Mouse (Mus musculus) olfactory bulb, adult 2 months (tissue): ENCODE data around the gene Faf1. TPM values are rescaled to one million over a fixed set of nuclear protein-coding genes. Genes with fewer than 3 reads are reported as not detected.

Source experiments
- H3K27ac ChIP-seq: fragments of 200-500 bp; 2 replicates; pipeline ENCODE4 v1.5.1; 2012; ENCODE audit warnings: low read depth, low read length; ENCODE audit not compliant: insufficient read depth
- H3K4me1 ChIP-seq: fragments of 200-500 bp; 2 replicates; pipeline ENCODE4 v1.6.1; 2012; ENCODE audit warnings: low read length; ENCODE audit not compliant: control insufficient read depth, insufficient read depth
- H3K4me3 ChIP-seq: fragments of 200-500 bp; 2 replicates; pipeline ENCODE4 v1.5.1; 2012; ENCODE audit warnings: mild to moderate bottlenecking, low read depth, low read length, moderate library complexity; ENCODE audit not compliant: insufficient read depth
- CTCF ChIP-seq: fragments of 200-500 bp; IDR thresholded peaks from 2 replicates; pipeline ENCODE4 v1.5.1; 2012; ENCODE audit warnings: low read depth, mild to moderate bottlenecking, low read length, moderate library complexity; ENCODE audit not compliant: insufficient read depth
- POLR2A ChIP-seq: fragments of 200-500 bp; IDR thresholded peaks from 2 replicates; pipeline ENCODE4 v1.6.1; 2012; ENCODE audit warnings: mild to moderate bottlenecking, low read depth, low read length, moderate library complexity; ENCODE audit not compliant: insufficient read depth
- WGBS: fragments of 180-500 bp; shearing (Covaris S2); methylation state at CpG from one replicate; pipeline ENCODE4 v1.1.7; 2018; 5-methylcytosine and 5-hydroxymethylcytosine counted together
- polyA plus RNA-seq: library from polyadenylated mRNA; stranded (reverse); fragments of >200 nt; gene quantifications from 2 replicates; pipeline ENCODE4 v1.2.4, GENCODE M21; 2012; ENCODE audit warnings: low replicate concordance; ENCODE audit not compliant: missing spikeins, insufficient read depth, insufficient read length

Gene Faf1
- polyA plus RNA-seq, 1 experiment = not detected

DNA sequence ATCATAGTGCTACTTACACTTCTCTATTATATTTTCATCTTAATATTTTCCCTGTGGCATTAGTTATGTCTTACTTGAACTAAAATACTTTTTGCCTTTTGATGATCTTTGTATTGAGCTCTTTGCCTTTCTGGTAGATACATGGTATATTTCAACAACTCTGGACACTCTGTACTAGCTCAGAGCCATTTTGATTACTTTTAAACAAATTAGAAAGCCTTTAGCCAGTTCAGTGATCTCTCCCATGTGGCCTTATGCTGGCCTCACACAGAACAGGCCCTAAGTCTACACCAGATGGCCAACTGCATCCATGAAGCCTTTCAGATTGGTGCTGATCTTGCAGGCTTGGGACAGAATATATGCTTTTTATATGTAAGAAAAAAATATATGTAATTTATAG lies 23.1 kb upstream of the Faf1 start:
- H3K4me3 ChIP-seq = no peak overlapping the region
- no peak for TF ChIP-seq POLR2A
- TF ChIP-seq CTCF = no peak
- H3K27ac ChIP-seq = no peak overlapping the region
- peaks cover 11% of the 10 kb centered on the region for H3K4me1 ChIP-seq

GRCm38 (mm10) chr4:109654701-109655100 lies 21.7 kb upstream of the Faf1 start:
- 97% methylated on average over 2 of the region's 2 CpGs for WGBS
- Histone ChIP-seq H3K4me3 (no peak overlapping the region), H3K4me1 (peaks cover 11% of the 10 kb centered on the region), H3K27ac (no peak overlapping the region)
- no peak for TF ChIP-seq CTCF
- TF ChIP-seq POLR2A = no peak

DNA sequence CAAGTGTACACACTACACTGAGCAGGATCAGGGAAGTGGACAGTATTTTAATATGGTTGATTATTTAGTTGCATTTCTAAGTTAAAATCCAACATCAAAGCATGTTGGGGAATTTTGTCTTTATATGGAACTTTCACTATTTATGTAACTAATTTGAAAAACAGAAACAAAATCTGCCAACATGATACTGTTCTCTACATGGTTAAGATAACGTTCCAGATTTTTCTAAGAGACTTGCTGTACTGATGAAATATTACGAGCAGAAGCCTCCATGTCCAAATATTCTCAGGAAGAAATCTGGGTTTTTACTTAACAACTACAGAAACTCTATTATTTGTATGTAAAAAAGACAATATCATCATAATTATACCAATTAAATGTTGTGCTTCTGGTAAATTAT lies 20.6 kb upstream of the Faf1 start:
- no peak overlapping the region for H3K27ac ChIP-seq
- H3K4me3 ChIP-seq = no peak overlapping the region
- WGBS = 68% methylated on average over 2 of the region's 2 CpGs
- TF ChIP-seq POLR2A (no peak), CTCF (no peak)
- peaks cover 11% of the 10 kb centered on the region for H3K4me1 ChIP-seq

GRCm38 (mm10) chr4:109656301-109656700 lies 20.1 kb upstream of the Faf1 start:
- no peak overlapping the region for H3K27ac ChIP-seq
- 70% methylated on average over 4 of the region's 4 CpGs for WGBS
- TF ChIP-seq POLR2A (no peak), CTCF (no peak)
- H3K4me3 ChIP-seq = no peak overlapping the region
- H3K4me1 ChIP-seq = peaks cover 11% of the 10 kb centered on the region

- TF ChIP-seq POLR2A (no peak), CTCF (no peak)
- 1% methylated on average over 53 of the region's 53 CpGs for WGBS
- H3K27ac ChIP-seq = no peak overlapping the region
- peak overlapping the region; percentile 53 for H3K4me3 ChIP-seq
- H3K4me1 ChIP-seq = peaks cover 11% of the 10 kb centered on the region
Measured at GRCm38 (mm10) chr4:109657021-109657850, 19.2 kb upstream of the Faf1 start.

DNA sequence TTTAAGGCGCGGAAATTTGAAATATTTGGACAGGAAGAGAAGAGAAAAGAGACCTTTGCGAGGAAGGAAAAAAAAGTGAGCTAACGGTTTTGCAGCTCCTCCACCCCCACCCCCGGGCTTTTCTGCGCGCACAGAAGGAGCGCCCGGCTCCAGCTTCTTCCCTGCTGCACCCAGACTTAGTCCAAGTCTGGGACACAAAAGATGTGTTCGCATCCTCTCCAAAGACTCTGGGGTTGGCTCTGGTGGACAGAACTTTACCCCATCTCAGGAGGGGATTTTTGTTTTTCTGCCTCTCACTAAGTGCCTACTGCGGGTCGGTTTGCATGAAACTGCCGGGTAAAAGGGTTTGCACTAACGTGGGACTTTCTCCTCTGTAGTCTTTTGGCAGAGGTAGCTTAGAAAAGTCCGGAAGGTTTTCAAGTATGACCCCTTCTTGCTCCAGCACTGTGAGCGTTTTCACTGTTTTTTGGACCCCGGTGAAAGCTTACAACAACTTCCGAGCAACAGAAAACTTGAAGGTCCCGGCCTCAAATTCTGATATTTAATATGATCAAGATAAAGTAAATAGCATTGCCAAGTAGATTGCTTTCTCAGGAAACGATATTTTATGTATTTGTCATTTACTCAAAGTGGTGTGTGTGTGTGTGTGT lies 18.4 kb upstream of the Faf1 start:
- Histone ChIP-seq H3K27ac (no peak overlapping the region), H3K4me1 (peaks cover 11% of the 10 kb centered on the region), H3K4me3 (peak overlapping the region; percentile 53)
- no peak for TF ChIP-seq CTCF
- no peak for TF ChIP-seq POLR2A
- 11% methylated on average over 20 of the region's 20 CpGs for WGBS

DNA sequence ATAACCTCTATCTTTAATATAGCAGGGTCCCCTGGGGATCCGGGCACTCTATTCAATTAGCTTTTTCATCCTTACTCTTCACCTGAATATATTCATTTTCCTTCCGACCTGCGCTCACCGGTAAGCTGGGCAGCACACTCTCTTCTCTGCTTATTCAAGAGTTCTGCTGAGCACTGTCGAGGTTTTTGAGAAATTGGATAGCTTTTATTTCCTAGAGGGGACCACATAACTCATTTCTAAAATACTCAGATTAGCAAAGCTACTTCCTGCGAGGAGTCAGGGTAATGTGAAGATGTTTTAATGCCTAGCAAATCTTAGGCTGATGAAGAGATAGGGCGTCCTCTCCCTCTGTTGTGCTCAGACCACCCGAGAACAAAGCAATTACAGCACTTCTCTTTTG lies 17.6 kb upstream of the Faf1 start:
- TF ChIP-seq POLR2A = no peak
- no peak for TF ChIP-seq CTCF
- no peak overlapping the region for H3K27ac ChIP-seq
- no peak overlapping the region for H3K4me3 ChIP-seq
- WGBS = 85% methylated on average over 8 of the region's 8 CpGs
- H3K4me1 ChIP-seq = peaks cover 11% of the 10 kb centered on the region

GRCm38 (mm10) chr4:109659571-109659970 lies 16.8 kb upstream of the Faf1 start:
- TF ChIP-seq POLR2A = no peak
- TF ChIP-seq CTCF = no peak
- Histone ChIP-seq H3K4me3 (no peak overlapping the region), H3K27ac (no peak overlapping the region), H3K4me1 (peaks cover 11% of the 10 kb centered on the region)
- 94% methylated on average over 2 of the region's 2 CpGs for WGBS

GRCm38 (mm10) chr4:109660568-109660967 lies 15.8 kb upstream of the Faf1 start:
- TF ChIP-seq POLR2A (no peak), CTCF (no peak)
- Histone ChIP-seq H3K27ac (no peak overlapping the region), H3K4me3 (no peak overlapping the region), H3K4me1 (peaks cover 11% of the 10 kb centered on the region)
- 96% methylated on average over 3 of the region's 3 CpGs for WGBS
